Mouse (Mus musculus) CD4-positive, CD25-positive, alpha-beta regulatory T cell, adult 2 months (primary cell): ENCODE data around the gene Lsm11.
"Not testable (repeated sequence)": the region's sequence is repeated elsewhere in the genome, so short reads cannot be mapped to it uniquely, and the experiment has no call there.

Source experiments
- DNase-seq: peaks from one replicate; pipeline ENCODE4 v3.0.0-alpha.2; 2012; ENCODE audit warnings: low read depth, low spot score

Gene Lsm11

GRCm38 (mm10) chr11:45883270-45883931 is 61.3 kb downstream of the Lsm11 start:
- DNase-seq = no peak

DNA sequence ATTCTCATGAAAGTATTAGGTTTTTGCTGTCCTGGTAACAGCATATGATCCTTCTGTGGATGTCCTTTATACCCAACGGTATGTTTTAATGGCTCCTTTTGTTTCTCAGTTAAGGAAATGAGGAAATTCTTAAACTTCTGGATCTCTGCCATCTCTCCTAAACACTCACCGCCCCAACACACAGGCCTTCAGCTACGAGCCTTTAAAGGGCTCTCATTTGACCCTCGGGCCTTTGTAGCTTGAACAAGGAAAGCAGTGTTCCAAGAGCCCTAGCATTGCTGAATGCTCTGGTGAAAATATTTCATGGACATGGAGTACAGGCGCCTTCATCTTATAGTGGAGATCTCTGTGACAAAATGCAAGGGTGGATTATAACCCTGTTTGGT is 63.1 kb downstream of the Lsm11 start:
- no peak for DNase-seq

DNA sequence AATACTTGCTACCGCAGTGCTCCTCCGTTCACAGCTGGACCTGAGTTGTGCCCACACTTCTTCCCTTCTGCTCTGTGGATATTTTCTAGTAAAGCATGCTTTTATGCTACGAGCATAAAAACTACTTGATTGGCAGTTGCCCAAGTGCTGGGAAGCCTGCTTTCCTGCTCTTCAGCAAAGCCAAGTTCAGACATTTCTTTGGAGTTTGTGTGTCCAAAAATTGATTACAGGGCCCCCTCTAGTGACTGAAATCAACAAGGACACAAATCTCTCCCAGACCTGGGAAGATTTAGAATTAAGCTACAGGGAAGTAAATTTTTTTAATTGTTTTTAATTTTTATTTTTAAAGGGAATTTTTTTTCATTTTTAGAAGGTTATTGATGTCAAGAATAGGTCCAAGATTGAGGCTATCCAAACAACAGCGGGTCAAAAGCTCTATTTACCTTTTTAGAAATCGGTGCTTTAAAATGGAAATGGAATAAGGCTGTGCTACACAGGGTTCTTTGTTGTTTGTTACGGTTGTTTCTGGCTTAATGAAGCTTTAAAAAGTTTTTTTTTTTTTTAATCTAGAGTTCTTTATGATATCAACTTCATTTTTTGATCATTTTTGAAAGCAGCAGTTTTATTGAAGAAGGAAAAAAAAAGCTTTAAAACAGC is 63.6 kb downstream of the Lsm11 start:
- peak; percentile 48 for DNase-seq

DNA sequence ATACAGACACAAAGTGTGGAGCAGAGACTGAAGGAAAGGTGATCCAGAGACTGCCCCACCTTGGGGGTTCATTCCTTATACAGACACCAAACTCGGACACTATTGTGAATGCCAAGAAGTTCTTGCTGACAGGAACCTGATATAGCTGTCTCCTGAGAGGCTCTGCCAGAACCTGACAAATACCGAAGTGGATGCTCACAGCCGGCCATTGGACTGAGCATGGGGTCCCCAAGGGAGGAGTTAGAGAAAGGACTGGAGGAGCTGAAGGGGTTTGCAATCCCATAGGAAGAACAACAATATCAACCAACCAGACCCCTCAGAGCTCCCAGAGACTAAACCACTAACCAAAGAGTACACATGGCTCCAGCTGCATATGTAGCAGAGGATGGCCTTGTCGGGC is 65.4 kb downstream of the Lsm11 start:
- DNase-seq = not testable (repeated sequence)
